Mouse (Mus musculus) stomach, postnatal 0 days (tissue): ENCODE data around the gene Serpina16.

Experiments
- CTCF ChIP-seq: IDR thresholded peaks from 2 replicates; pipeline ENCODE4 v1.5.1; 2016; ENCODE audit warnings: antibody characterized with exemption, low read depth, mild to moderate bottlenecking, moderate library complexity
- EP300 ChIP-seq: optimal IDR thresholded peaks from 2 replicates; pipeline ENCODE3; 2016; ENCODE audit warnings: antibody characterized with exemption

DNA sequence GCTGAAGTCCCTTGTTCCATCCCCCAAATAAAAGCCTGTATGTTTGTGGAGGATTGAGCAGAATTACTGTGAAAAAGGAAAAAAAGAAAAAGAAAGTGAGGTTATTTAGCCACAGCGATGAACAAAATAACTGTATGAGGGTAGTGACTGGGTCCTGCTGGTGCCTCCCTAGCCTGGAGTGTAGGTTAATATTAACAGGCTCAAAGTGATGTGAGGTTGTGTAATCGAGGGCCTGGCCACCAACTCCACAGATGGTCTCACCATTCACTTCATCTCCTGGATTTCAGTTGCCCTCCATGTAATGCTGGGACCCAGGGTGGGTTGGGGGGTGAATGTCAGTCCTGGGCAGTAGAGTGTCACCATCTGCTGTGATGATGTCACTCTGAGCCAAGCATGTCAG, 5.8 kb upstream of the Serpina16 start:
- TF ChIP-seq CTCF (no peak), EP300 (no peak)
